Mouse (Mus musculus) liver, embryonic 11.5 days (tissue): Measurements from ENCODE around the gene 1110004F10Rik. TPM values are rescaled to one million over a fixed set of nuclear protein-coding genes. Genes with fewer than 3 reads are reported as not detected.

Experiments
- ATAC-seq: fragments of 200-750 bp; cut with Nextera tagmentation; replicated peaks from 2 replicates; pipeline ENCODE4 v1.8.0; 2017; ENCODE audit warnings: moderate number of reproducible peaks, mild to moderate bottlenecking, moderate TSS enrichment, moderate library complexity; ENCODE audit not compliant: low FRiP score
- DNase-seq: peaks from one replicate; pipeline ENCODE4 v3.0.0-alpha.2; 2017; ENCODE audit warnings: low spot score
- H3K27ac ChIP-seq: fragments of 300-500 bp; sonication (generic); 2 replicates; pipeline ENCODE4 v1.5.1; 2014; ENCODE audit warnings: mild to moderate bottlenecking, low read depth, low read length, control low read depth
- H3K27me3 ChIP-seq: fragments of 300-500 bp; sonication (generic); replicated peaks from 2 replicates; pipeline ENCODE4 v1.6.1; 2014; ENCODE audit warnings: low read length, mixed read lengths; ENCODE audit not compliant: control insufficient read depth, insufficient read depth
- H3K36me3 ChIP-seq: fragments of 300-500 bp; sonication (generic); 2 replicates; pipeline ENCODE4 v1.6.1; 2014; ENCODE audit warnings: mild to moderate bottlenecking, low read length, moderate library complexity, mixed read lengths; ENCODE audit not compliant: control insufficient read depth, insufficient read depth
- H3K4me1 ChIP-seq: fragments of 300-500 bp; sonication (generic); replicated peaks from 2 replicates; pipeline ENCODE4 v1.6.1; 2014; ENCODE audit warnings: low read length, mixed read lengths; ENCODE audit not compliant: control insufficient read depth, insufficient read depth
- H3K4me2 ChIP-seq: fragments of 300-500 bp; sonication (generic); 2 replicates; pipeline ENCODE4 v1.6.1; 2014; ENCODE audit warnings: mild to moderate bottlenecking, control low read depth, moderate library complexity
- H3K4me3 ChIP-seq: fragments of 300-500 bp; sonication (generic); 2 replicates; pipeline ENCODE4 v1.5.1; 2014; ENCODE audit warnings: low read depth, low read length, control low read depth
- H3K9ac ChIP-seq: fragments of 300-500 bp; sonication (generic); 2 replicates; pipeline ENCODE4 v1.6.1; 2014; ENCODE audit warnings: low read depth, low read length, control low read depth
- H3K9me3 ChIP-seq: fragments of 300-500 bp; sonication (generic); 2 replicates; pipeline ENCODE4 v1.6.1; 2016; ENCODE audit warnings: low read length, inconsistent platforms, mixed read lengths; ENCODE audit not compliant: control insufficient read depth
- WGBS: fragments of 180-500 bp; shearing (Covaris S2); extraction: QIAGEN DNeasy Blood & Tissue Kit; methylation state at CpG from one replicate; pipeline ENCODE4 v1.1.7; 2014; 5-methylcytosine and 5-hydroxymethylcytosine counted together
- polyA plus RNA-seq: library from polyadenylated mRNA; unstranded; fragments of >200 nt; fragmentation: Nextera tagmentation; extraction: Ambion mirVana; gene quantifications from 2 replicates; pipeline ENCODE4 v1.2.1, GENCODE M21; 2014

Gene 1110004F10Rik
- polyA plus RNA-seq, 1 experiment from 2014 or later: 247 TPM

DNA sequence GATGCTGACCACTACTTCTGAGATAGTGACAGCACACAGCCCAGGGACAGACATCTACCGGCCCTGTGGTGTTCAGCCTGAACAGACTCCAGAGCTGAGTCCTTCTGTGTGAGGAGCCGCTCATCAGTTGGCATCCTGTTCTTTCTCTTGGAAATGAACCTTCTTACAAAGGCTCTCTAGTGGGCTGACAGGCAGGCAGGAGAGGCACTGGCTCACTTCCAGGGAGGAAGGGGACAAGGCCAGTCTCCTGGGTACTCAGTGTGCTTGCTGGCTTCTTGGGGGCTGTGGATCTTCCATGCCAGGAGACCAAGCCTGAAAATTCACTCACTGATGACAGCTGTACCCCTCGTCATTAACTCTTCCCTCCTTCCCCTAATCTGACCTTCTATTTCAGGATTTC lies 98.5 kb downstream of the 1110004F10Rik start:
- Histone ChIP-seq H3K4me2 (no peak overlapping the region), H3K27me3 (no peaks in the 10 kb centered on the region), H3K4me1 (no peaks in the 10 kb centered on the region), H3K9me3 (no peaks in the 10 kb centered on the region), H3K36me3 (peaks cover 5% of the 10 kb centered on the region), H3K4me3 (no peak overlapping the region), H3K9ac (no peak overlapping the region), H3K27ac (no peak overlapping the region)
- ATAC-seq (no peak), DNase-seq (no peak)
- WGBS: 61% methylated on average over 3 of the region's 3 CpGs

DNA sequence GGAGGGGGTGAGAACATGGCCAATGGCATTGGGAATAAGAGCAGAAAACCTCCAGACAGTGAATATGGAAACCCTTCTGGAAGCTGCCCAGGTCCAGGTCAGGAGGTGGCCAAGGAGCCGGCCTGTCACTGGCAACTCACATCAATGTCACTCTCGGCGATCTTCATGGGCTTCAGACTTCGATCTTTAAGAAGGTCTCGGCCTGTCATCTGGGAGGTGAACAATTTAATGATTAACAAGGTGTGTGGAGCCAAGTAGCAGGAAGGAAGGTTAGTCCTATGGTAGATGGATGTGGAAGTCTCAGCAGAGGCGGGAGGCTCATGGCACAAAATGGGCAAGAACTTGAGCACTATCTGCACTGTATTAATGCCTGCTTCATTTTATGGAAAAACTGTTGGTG lies 105.8 kb downstream of the 1110004F10Rik start:
- ATAC-seq (no peak), DNase-seq (no peak)
- Histone ChIP-seq H3K27me3 (no peaks in the 10 kb centered on the region), H3K27ac (no peak overlapping the region), H3K4me1 (no peaks in the 10 kb centered on the region), H3K4me3 (no peak overlapping the region), H3K9ac (no peak overlapping the region), H3K4me2 (no peak overlapping the region), H3K36me3 (peaks cover 1% of the 10 kb centered on the region; the same call in 1 of the 2 replicates), H3K9me3 (no peaks in the 10 kb centered on the region)
- WGBS: 86% methylated on average over 6 of the region's 6 CpGs

DNA sequence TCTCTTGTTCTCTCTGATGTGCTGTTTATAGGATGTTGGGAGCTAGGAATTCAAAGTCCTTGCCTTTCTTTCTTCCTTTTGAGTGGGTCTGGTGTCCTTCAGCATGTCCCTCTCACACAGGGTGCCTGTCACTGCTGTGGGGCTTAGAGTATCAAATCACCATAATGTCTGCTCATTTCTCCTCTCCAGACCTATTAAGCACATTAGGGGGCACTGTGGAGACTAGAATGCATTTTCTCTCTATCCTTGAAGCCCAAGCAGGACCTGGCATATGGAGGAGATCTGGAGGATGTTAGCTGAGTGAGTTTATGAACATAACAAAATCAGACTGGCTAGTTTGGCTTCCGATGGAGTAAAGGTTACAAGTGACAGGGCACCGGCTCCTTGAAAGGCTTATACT lies 107.9 kb downstream of the 1110004F10Rik start:
- Histone ChIP-seq H3K9ac (no peak overlapping the region), H3K36me3 (no peaks in the 10 kb centered on the region), H3K27me3 (no peaks in the 10 kb centered on the region), H3K9me3 (no peaks in the 10 kb centered on the region), H3K27ac (no peak overlapping the region), H3K4me3 (no peak overlapping the region), H3K4me2 (no peak overlapping the region), H3K4me1 (no peaks in the 10 kb centered on the region)
- WGBS: 95% methylated on average over 2 of the region's 2 CpGs
- DNase-seq (no peak), ATAC-seq (no peak)

DNA sequence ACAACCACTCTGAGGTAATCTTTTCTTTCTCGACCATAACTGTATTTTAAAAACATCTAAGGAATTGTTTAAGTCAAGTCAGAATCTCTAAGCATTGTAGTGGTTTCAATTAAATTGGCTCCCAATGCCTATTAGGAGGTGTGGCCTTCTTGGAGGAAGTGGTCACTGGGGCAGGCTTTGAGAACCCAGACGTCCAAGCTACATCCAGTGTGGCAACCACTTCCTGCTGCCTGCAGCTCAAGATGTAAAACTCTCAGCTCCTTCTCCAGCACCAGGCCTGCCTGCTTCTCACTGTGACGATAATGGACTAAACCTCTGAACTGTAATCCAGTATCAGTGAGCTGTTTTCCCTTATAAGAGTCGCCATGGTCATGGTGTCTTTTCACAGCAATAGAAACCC lies 110.4 kb downstream of the 1110004F10Rik start:
- Histone ChIP-seq H3K9me3 (no peaks in the 10 kb centered on the region), H3K4me3 (no peak overlapping the region), H3K9ac (no peak overlapping the region), H3K4me2 (no peak overlapping the region), H3K27me3 (no peaks in the 10 kb centered on the region), H3K4me1 (no peaks in the 10 kb centered on the region), H3K27ac (no peak overlapping the region), H3K36me3 (no peaks in the 10 kb centered on the region)
- ATAC-seq (no peak), DNase-seq (no peak)
- 52% methylated on average over 4 of the region's 4 CpGs for WGBS

DNA sequence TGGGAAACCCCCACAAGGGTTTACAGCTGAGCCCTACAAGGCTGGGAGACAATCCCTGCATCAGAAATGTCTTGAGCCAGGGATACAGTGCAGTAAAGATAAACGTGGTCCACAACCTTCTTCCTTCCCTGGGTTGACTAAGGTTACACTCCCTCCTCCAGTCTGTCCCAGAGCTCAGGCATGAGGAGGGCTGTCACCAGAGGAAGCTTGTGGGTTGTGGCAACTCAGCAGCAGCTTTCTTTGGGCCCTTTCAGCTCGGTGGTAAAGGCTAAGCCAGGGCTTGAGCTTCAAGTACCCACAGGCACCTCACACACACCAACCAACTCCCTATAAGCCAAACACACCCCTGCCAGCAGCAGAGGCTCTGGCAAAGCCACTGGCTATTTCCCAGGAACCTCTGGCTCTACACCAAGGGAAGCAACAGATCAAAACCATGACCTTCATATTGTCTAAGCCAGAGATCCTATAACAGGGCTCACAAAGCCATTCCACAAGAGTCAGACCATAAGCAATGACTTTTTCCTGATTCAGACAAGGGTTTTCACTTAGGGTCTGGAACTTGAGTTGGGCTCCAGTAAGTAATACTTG lies 114.7 kb downstream of the 1110004F10Rik start:
- H3K27ac ChIP-seq: no peak overlapping the region
- H3K36me3 ChIP-seq: no peaks in the 10 kb centered on the region
- no peak overlapping the region for H3K4me2 ChIP-seq
- DNase-seq (no peak), ATAC-seq (no peak)
- WGBS: 34% methylated on average over 2 of the region's 2 CpGs
- H3K9me3 ChIP-seq: no peaks in the 10 kb centered on the region
- H3K4me3 ChIP-seq: no peak overlapping the region
- no peak overlapping the region for H3K9ac ChIP-seq
- no peaks in the 10 kb centered on the region for H3K27me3 ChIP-seq
- no peaks in the 10 kb centered on the region for H3K4me1 ChIP-seq

Other genes with a start within 250 kb of the 1110004F10Rik start
- gene Sox6, start 601 bp upstream of the 1110004F10Rik start, polyA plus RNA-seq: 37.0 and 37.1 TPM in 2 replicates
- gene Gm4353, start 45.2 kb downstream of the 1110004F10Rik start, polyA plus RNA-seq: 0.78 and 0.93 TPM in 2 replicates